Mouse (Mus musculus) megakaryocyte, embryonic 14.5 days (primary cell): Measurements from ENCODE around the gene Qk. TPM values are rescaled to one million over a fixed set of nuclear protein-coding genes. Genes with fewer than 3 reads are reported as not detected.

Experiments
- H3K27me3 ChIP-seq: replicated peaks from 2 replicates; pipeline ENCODE3; 2012; ENCODE audit warnings: inconsistent platforms
- H3K36me3 ChIP-seq: replicated peaks from 2 replicates; pipeline ENCODE3; 2012; ENCODE audit warnings: low read length, inconsistent platforms, mixed read lengths
- H3K4me1 ChIP-seq: 2 replicates; pipeline ENCODE4 v1.6.1; 2012; ENCODE audit warnings: inconsistent platforms
- H3K4me3 ChIP-seq: replicated peaks from 2 replicates; pipeline ENCODE3; 2012; ENCODE audit warnings: moderate library complexity, mild to moderate bottlenecking, inconsistent platforms
- H3K9me3 ChIP-seq: 2 replicates; pipeline ENCODE4 v1.6.1; 2012; ENCODE audit warnings: inconsistent platforms
- FLI1 ChIP-seq: IDR thresholded peaks from 2 replicates; pipeline ENCODE4 v1.6.1; 2012; ENCODE audit warnings: low read length, inconsistent platforms, mixed read lengths
- GATA1 ChIP-seq: IDR thresholded peaks from 3 replicates; pipeline ENCODE4 v1.6.1; 2012; ENCODE audit warnings: mixed read lengths, low read length, inconsistent platforms, borderline replicate concordance
- polyA plus RNA-seq: library from polyadenylated mRNA; stranded (reverse); fragments of >175 nt; gene quantifications from 2 replicates; pipeline ENCODE4 v1.2.3, GENCODE M21; 2012; ENCODE audit warnings: low replicate concordance; ENCODE audit not compliant: insufficient read depth

The Qk gene
- 1.2 and 4.0 TPM in 2 replicates for polyA plus RNA-seq

DNA sequence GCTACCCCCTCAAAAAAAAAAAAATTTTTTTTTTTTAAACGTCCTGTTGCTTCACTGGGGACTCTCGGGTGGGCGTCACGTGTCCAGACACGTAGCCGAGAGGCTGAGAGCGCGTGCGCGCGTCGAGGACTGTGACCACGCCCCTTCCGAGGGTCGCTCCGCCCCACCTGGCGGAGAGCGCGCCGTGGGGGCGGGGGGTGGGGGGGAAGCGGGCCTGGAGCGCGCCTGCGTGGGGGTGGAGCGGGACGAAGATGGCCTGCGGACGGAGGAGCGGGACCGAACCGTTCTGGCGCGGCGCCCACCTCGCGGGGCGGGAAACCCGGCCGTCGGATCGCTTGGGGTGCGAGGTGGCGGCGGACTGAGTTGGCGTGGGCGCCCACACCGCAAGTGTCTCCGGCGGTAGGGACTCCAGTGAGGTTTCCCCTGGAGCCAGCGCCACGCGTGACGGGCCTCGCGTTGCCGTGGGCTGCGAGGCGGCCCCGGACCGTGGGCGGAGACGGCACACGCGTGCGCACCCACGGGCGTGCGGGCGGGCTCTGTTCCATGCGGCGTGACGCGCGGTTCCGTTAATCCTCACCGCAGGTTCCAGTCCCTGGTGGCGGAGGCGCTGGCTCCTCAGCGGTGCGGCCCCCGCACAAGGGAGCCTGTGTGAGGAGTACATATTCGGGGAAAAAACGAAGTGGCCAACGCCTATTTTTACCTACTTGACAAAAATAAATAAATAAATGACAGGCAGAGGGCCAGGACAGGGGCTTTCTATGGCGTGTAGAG, at the start of gene Qk:
Qk (minus strand) TSS at position 170 of the 771 bp plus-strand sequence.
- Histone ChIP-seq H3K9me3 (no peaks in the 10 kb centered on the region), H3K36me3 (no peaks in the 10 kb centered on the region), H3K4me3 (peak within 1 kb of the TSS; percentile 97), H3K4me1 (peaks cover 18% of the 10 kb centered on the region), H3K27me3 (no peaks in the 10 kb centered on the region)
- TF ChIP-seq FLI1, result no peak
- no peak for TF ChIP-seq GATA1

DNA sequence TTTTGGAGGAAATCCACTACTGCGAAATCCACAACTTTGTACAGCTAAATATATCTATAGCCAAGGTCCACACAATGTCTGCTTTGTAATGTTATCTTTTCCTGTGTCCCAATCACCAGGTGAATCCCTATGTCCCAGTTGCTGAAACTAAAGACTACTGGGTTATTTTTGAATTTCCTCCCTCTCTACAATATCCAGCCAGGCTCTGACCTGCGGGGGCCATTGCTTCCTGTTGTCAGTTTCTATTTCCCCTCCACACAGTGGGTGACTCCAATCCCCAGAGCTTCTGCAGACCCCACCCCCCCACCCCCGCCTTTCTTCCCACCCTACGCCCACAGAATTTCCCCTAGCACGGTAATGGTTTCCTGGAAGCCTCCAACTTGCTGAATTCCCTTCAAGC, 47.4 kb upstream of the Qk start:
- peaks cover 3% of the 10 kb centered on the region; the same call in 1 of the 2 replicates for H3K9me3 ChIP-seq
- peaks cover 21% of the 10 kb centered on the region for H3K4me1 ChIP-seq
- H3K36me3 ChIP-seq, result no peaks in the 10 kb centered on the region
- no peaks in the 10 kb centered on the region for H3K27me3 ChIP-seq
- no peak overlapping the region for H3K4me3 ChIP-seq
- TF ChIP-seq FLI1, result no peak
- TF ChIP-seq GATA1, result no peak

DNA sequence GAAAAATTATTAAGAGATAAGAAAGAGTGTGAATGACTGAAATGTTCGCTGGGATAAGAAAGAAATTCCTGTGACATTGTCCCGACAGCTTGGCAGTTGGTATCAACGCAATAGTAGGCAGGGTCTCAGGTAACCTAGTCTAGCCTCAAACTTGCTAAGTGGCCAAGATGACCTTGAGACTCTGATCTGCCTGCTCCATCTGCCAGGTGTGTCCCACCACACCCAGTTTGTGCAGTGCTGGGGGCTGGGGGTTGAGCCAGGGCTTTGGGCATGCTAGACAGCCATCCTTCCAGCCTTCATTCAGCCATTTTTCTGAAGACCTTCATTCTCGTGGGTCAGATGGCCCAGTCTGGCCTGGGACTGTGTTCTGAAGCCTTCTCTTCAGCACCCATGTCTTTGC, 46.9 kb upstream of the Qk start:
- Histone ChIP-seq H3K27me3 (no peaks in the 10 kb centered on the region), H3K36me3 (no peaks in the 10 kb centered on the region), H3K4me1 (peaks cover 21% of the 10 kb centered on the region), H3K9me3 (peaks cover 3% of the 10 kb centered on the region; the same call in 1 of the 2 replicates), H3K4me3 (no peak overlapping the region)
- no peak for TF ChIP-seq GATA1
- TF ChIP-seq FLI1, result no peak

DNA sequence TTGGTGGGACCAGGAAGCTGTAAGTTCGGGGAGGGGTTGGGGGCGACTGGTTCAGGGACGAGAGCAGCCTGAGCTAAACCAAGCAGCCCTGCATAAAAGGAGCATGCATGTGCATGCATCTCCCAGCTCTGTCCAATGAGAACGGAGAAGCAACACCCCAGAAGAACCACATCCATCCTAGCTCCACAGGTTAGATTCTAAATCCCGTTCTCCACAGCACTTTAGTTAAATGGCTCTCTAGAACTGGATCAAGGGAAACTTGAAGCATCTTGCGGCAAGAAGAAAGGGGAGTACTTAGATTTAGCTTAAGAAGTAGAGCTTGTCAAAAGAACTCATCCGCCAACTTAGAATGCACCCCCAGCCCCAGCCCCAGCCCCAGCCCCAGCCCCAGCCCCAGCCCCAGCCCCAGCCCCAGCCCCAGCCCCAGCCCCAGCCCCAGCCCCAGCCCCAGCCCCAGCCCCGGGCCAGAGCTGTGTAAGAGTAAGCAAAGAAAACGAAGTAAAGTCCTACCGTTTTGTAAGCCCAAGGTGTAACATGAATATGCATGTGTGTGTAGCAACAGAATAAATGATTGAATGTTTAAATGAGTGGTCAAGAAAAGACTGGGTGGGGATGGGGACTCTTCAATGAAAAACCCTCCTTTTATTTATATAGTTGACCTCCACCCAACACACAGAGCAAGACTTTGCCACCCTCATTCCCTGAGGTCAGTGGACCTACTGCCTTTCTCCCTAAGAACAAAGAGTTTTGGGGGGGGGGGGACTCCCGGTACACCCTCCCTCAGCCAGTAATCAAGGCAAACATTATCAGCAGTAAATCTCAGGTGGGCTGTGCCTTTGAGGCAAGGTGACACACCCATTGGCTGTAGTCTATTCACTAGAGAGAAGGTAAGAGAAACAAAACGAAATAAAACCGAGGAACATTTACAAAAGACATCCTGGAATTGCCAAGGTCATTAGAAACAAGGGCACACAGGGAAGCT, 46.1 kb upstream of the Qk start:
- H3K4me1 ChIP-seq, result peaks cover 18% of the 10 kb centered on the region
- no peak for TF ChIP-seq FLI1
- TF ChIP-seq GATA1, result no peak
- no peak overlapping the region for H3K4me3 ChIP-seq
- peaks cover 3% of the 10 kb centered on the region; the same call in 1 of the 2 replicates for H3K9me3 ChIP-seq
- no peaks in the 10 kb centered on the region for H3K27me3 ChIP-seq
- no peaks in the 10 kb centered on the region for H3K36me3 ChIP-seq

DNA sequence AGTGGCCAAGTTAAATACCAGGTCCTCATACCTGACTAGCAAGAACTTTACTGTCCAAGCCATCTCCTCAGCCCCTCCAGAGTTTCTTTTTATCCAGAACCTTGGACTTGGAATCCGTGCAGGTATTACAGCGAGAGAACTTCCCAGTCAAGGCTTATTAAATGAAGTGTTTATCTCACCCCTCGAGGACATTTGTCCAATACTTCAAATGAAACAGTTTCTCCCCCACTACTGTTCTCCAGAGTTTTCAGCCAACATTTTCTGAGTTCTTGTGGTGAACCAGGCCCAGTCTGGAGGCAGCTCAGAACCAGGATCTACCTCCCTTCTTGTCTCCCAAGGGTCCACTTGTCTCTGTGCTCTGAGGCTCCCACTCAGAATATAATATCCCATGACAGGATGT, 43.5 kb upstream of the Qk start:
- peaks cover 9% of the 10 kb centered on the region; the same call in 1 of the 2 replicates for H3K9me3 ChIP-seq
- no peaks in the 10 kb centered on the region for H3K27me3 ChIP-seq
- no peak for TF ChIP-seq GATA1
- TF ChIP-seq FLI1, result no peak
- no peaks in the 10 kb centered on the region for H3K36me3 ChIP-seq
- H3K4me3 ChIP-seq, result no peak overlapping the region
- peaks cover 11% of the 10 kb centered on the region for H3K4me1 ChIP-seq

DNA sequence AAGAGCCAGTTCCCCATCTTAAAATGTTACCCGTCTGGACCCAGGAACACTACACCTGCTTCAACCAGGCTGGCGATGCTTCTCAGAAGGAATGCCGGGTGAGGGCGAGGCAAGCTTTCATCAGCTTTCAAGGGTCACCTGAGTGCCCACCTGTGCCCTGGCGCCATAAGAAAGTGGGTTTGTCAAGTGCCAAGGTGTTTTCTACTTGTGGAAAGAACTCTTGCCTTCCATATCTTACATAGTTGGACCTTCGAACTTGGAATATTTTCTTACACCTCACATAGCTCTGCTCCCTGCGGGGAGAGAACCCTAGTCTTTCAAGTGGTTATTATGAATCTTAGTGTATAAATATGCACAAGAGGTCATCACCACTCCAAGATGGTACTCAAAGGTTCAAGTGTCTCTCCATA, 42.2 kb upstream of the Qk start:
- H3K4me1 ChIP-seq, result peaks cover 4% of the 10 kb centered on the region
- H3K36me3 ChIP-seq, result no peaks in the 10 kb centered on the region
- no peak overlapping the region for H3K4me3 ChIP-seq
- H3K9me3 ChIP-seq, result peaks cover 9% of the 10 kb centered on the region; the same call in 1 of the 2 replicates
- no peak for TF ChIP-seq GATA1
- no peak for TF ChIP-seq FLI1
- H3K27me3 ChIP-seq, result no peaks in the 10 kb centered on the region

DNA sequence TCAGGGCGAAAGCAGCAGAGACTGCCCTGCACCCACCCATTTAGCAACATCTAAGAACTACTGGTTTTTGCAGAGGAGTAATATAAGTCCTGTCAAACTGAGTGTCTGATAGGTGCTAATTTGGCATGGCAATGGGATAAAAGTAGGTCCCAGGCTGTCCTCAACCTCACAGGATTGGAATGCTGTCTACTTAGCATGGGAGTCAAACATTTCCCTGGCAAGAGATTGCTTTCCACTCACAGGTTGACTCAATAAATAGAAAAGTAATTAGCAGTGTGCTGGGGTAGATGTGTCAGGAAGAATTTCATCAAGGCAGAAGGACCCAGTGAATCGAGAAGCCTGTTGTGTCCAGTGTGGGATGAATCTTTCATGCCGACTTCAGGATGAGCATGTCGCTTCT, 41.1 kb upstream of the Qk start:
- no peaks in the 10 kb centered on the region for H3K4me1 ChIP-seq
- H3K9me3 ChIP-seq, result peaks cover 9% of the 10 kb centered on the region; the same call in 1 of the 2 replicates
- H3K27me3 ChIP-seq, result no peaks in the 10 kb centered on the region
- no peaks in the 10 kb centered on the region for H3K36me3 ChIP-seq
- no peak overlapping the region for H3K4me3 ChIP-seq
- TF ChIP-seq GATA1, result no peak
- TF ChIP-seq FLI1, result no peak

DNA sequence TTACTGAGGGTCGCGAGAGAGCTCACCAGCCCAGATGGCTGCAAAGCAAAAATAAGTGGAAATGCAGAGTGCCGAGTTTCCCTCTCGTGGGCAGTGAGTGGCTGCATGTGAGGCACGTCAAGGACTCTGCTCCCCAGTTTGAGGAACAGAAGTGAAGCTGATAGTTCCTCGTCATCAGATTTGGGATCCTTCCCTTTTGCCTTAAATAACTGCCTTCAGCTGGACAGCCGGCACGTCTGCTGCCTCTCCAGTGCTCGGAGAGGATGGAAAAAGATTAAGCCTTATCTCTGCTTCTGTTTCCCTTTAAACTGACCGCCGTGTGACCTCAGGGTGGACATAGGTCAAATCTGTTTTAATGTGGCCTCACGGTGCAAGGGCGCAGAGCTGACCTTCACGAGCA, 39.8 kb upstream of the Qk start:
- no peak for TF ChIP-seq GATA1
- TF ChIP-seq FLI1, result no peak
- no peaks in the 10 kb centered on the region for H3K4me1 ChIP-seq
- H3K27me3 ChIP-seq, result no peaks in the 10 kb centered on the region
- 0 out of 2 replicates have a peak, but pooled peaks cover 6% of the 10 kb centered on the region for H3K9me3 ChIP-seq
- no peaks in the 10 kb centered on the region for H3K36me3 ChIP-seq
- no peak overlapping the region for H3K4me3 ChIP-seq

DNA sequence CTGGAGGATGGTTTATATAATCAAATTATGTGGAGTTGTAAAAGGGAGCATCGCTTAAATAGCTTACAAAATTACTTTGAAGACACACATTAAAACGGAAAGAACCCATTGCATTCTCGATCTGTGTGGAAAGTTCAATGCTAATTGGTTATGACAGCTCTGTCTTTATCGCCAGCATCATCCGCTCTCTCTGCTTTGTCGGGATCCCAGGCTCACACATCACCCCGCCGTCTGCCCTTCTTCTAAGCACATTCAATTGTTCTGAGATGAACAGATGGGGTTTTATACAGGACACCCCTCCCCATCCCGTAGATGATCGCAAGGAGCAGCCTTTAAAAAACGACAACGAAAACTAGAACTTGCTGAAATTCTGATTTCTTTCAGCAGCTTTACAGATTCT, 37.7 kb upstream of the Qk start:
- no peaks in the 10 kb centered on the region for H3K36me3 ChIP-seq
- no peak overlapping the region for H3K4me3 ChIP-seq
- TF ChIP-seq FLI1 (no peak), GATA1 (no peak)
- H3K4me1 ChIP-seq, result no peaks in the 10 kb centered on the region
- peaks cover 12% of the 10 kb centered on the region; the same call in 1 of the 2 replicates for H3K9me3 ChIP-seq
- H3K27me3 ChIP-seq, result no peaks in the 10 kb centered on the region
